Mouse (Mus musculus) layer of hippocampus, adult 2 months (tissue): ENCODE results near the gene Sgms1. TPM values are rescaled to one million over a fixed set of nuclear protein-coding genes. Genes with fewer than 3 reads are reported as not detected.
"Not testable (repeated sequence)": the region's sequence is repeated elsewhere in the genome, so short reads cannot be mapped to it uniquely, and the experiment has no call there.

Experiments used
- DNase-seq, 2 experiments: peaks; one replicate each; pipeline ENCODE4 v3.0.0; 2022; ENCODE audit warnings: low spot score in 2 of 2
- H3K27ac ChIP-seq: fragments of 200-600 bp; 2 replicates; pipeline ENCODE4 v1.8.1; 2022
- H3K4me3 ChIP-seq: fragments of 200-600 bp; 2 replicates; pipeline ENCODE4 v1.8.1; 2022; ENCODE audit warnings: mild to moderate bottlenecking
- CTCF ChIP-seq: fragments of 200-600 bp; conservative IDR thresholded peaks from 2 replicates; pipeline ENCODE4 v1.8.1; 2022; ENCODE audit warnings: antibody characterized with exemption, mild to moderate bottlenecking, moderate library complexity
- total RNA-seq, 2 experiments: library from RNA; stranded (reverse); gene quantifications; 2 replicates each; pipeline ENCODE4 v1.2.3; 2021

Sgms1 gene
- total RNA-seq, 2 experiments from 2014 or later = 53.9 to 59.6 TPM

- no peak for DNase-seq
- no peak overlapping the region for H3K4me3 ChIP-seq
- H3K27ac ChIP-seq = no peak overlapping the region
- no peak for TF ChIP-seq CTCF
Measured at GRCm38 (mm10) chr19:32325100-32325768, 64.3 kb downstream of the Sgms1 start.

DNA sequence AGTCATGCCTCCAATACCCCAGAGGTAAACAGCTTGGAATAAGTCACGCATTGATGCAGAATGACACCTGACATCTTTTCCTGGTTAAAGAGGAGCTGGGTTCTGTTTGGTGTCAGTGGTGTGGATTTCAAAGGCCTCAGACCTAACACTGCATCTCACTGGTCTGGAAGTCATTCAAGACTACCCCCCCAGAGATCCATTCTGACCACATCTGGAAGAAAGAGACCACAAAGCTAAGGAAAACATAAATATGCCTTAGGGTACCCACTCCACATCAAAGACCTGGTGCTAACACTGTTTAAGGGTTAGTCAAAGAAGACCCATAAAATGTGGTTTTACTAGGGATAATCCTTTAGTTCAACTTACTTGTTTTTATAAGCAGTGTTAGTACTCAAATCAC is 65.0 kb downstream of the Sgms1 start:
- Histone ChIP-seq H3K4me3 (no peak overlapping the region), H3K27ac (no peak overlapping the region)
- no peak for DNase-seq
- no peak for TF ChIP-seq CTCF

DNA sequence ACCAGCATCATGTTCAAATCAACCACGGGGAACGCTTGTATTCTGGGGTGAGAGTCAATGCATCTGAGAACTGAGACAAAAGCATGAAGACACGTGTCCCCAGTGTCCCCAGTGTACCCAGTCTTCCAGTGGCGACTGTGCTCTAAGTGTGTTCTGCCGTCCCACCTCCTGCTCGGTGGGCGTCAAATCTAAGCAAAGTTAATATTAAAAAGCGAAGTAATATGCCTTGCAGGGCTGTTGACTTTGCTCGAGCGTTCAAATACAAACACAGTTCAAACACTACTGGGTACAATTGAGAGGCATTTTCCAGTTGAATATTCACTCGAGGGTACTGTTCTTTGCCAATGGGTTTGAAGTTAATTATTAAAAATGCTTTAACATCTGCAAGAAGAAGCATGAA is 66.4 kb downstream of the Sgms1 start:
- TF ChIP-seq CTCF = no peak
- DNase-seq = no peak
- Histone ChIP-seq H3K27ac (peak overlapping the region; percentile 3; the same call in 1 of the 2 replicates), H3K4me3 (no peak overlapping the region)

DNA sequence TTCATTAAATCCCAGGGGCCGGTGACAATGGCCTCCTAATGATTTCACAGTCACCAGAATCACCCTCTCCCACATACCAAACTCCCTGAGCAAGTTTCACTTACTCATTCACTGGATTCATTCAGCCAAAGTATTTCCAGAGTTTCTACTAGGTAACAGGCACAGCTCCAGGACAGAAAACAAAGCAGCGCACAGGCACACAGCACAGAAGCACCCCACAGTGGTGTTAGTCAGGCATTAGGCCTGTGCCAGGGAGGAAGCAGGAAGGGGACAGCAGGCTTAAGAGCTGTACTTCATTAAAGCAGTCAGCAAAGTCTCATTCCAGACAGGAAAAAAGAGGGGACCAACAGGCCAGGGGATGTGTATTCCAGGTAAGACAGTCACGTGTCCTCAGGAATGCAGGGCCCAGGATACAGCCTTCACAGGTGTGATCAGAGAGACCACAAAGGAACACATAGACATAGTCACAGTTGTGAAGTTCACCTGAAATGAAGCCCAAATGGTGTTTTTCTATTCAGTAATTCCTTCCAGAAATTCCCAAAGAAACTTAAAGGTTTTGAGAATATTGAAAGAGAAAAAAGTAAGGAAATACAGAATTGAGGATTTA is 67.0 kb downstream of the Sgms1 start:
- DNase-seq = peak; percentile 42 to 65
- peak overlapping the region; percentile 3; the same call in 1 of the 2 replicates for H3K27ac ChIP-seq
- no peak overlapping the region for H3K4me3 ChIP-seq
- peak; percentile 55 for TF ChIP-seq CTCF

- H3K4me3 ChIP-seq = no peak overlapping the region
- peak overlapping the region; percentile 1; the same call in 1 of the 2 replicates for H3K27ac ChIP-seq
- DNase-seq = peak in 1 of 2 experiments; percentile 34
- peak; percentile 73 for TF ChIP-seq CTCF
Measured at GRCm38 (mm10) chr19:32320366-32320666, 69.2 kb downstream of the Sgms1 start.

- no peak for TF ChIP-seq CTCF
- DNase-seq = no peak
- Histone ChIP-seq H3K4me3 (no peak overlapping the region), H3K27ac (peak overlapping the region; percentile 1; the same call in 1 of the 2 replicates)
Measured at GRCm38 (mm10) chr19:32319531-32320365, 69.8 kb downstream of the Sgms1 start.

- no peak overlapping the region for H3K27ac ChIP-seq
- H3K4me3 ChIP-seq = no peak overlapping the region
- DNase-seq = no peak
- no peak for TF ChIP-seq CTCF
Measured at GRCm38 (mm10) chr19:32319057-32319456, 70.5 kb downstream of the Sgms1 start.

- H3K27ac ChIP-seq, DNase-seq: not testable (repeated sequence)
Measured at GRCm38 (mm10) chr19:32317347-32317746, 72.2 kb downstream of the Sgms1 start.

GRCm38 (mm10) chr19:32313304-32313703 is 76.2 kb downstream of the Sgms1 start:
- TF ChIP-seq CTCF = 0 out of 2 replicates have a peak, but pooled peaks have one; percentile 8
- no peak for DNase-seq
- H3K4me3 ChIP-seq = no peak overlapping the region
- peak overlapping the region; percentile 33; the same call in 1 of the 2 replicates for H3K27ac ChIP-seq

More at GRCm38 (mm10) chr19:32317347-32317746, 72.2 kb downstream of the Sgms1 start:
- not testable (repeated sequence) for H3K4me3 ChIP-seq

DNA sequence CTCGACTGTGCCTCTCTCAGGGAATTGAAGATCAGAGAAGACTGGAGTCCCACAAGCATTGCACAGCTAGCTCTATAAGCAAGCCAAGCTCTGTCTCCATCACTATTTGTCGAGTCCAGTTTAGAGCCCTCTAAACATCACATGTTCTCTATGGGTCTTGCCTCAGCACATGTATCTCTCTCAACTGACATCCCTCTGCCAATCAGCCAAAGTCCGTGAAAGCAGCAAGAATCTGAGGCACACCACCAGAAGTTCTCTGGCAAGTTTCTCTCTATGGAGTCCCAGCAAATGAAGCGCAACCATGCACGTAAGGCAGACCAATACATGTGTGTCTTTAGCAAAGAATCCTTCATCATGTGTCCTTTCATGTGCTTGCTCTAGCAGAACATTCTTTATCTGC is 77.8 kb downstream of the Sgms1 start:
- Histone ChIP-seq H3K27ac (no peak overlapping the region), H3K4me3 (no peak overlapping the region)
- DNase-seq = no peak
- TF ChIP-seq CTCF = no peak

DNA sequence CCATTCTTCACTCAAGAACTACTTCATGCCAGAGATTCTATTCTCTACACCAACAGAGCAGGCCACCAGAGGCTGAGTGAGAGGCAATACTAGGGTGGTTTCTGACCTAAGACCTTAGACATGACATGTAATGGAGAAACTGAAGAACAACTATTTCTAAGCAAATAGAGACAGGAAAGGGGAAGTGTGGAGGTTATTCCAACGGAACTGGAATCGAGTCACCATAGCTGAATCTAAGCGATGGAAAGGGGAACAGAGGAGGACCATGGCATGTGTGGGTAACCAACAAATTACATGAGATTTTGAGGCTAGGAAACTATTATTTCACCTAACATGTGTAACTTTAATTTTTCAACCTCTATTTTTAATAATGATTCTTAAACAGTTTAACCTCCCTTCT is 78.5 kb downstream of the Sgms1 start:
- TF ChIP-seq CTCF = no peak
- DNase-seq = no peak
- H3K4me3 ChIP-seq = no peak overlapping the region
- no peak overlapping the region for H3K27ac ChIP-seq

DNA sequence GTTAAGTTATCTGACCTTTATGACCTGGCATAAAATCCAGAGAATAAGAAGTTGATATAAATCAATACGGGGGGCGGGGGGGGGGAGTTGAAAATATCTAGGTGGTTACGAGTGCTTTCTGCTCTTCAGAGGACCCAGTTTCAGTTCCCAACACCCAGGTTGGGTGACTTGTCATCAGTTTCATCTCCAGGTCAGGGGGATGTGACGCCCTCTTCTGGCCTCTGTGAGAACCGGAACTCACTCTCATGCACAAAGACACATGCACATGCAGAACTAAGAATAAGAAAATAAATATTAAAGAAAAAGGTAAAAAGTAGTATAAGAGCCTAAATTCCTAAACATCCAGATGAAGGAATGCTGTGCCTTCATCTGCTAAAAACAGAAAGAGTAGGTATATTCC is 79.0 kb downstream of the Sgms1 start:
- Histone ChIP-seq H3K4me3 (no peak overlapping the region), H3K27ac (no peak overlapping the region)
- TF ChIP-seq CTCF = 0 out of 2 replicates have a peak, but pooled peaks have one; percentile 17
- no peak for DNase-seq

DNA sequence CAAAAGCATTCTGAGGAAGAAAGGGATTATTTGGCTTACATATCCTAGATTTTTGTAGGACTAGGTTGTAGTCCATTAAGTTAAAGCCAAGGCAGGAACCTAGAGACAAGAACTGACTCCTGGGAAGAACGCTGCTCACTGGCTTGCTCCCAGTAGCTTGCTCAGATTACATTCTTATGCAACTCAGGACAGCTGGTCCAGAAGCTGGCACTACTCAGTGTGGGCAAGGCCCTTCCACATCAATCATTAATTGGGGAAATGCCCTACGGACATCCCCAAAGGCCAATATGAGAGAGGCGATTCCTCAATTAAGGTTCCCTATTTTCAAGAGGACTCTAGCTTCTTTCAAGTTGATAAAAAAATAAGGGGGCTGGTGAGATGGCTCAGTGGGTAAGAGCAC is 80.2 kb downstream of the Sgms1 start:
- Histone ChIP-seq H3K27ac (peak overlapping the region; percentile 8; the same call in 1 of the 2 replicates), H3K4me3 (no peak overlapping the region)
- DNase-seq = no peak
- no peak for TF ChIP-seq CTCF

DNA sequence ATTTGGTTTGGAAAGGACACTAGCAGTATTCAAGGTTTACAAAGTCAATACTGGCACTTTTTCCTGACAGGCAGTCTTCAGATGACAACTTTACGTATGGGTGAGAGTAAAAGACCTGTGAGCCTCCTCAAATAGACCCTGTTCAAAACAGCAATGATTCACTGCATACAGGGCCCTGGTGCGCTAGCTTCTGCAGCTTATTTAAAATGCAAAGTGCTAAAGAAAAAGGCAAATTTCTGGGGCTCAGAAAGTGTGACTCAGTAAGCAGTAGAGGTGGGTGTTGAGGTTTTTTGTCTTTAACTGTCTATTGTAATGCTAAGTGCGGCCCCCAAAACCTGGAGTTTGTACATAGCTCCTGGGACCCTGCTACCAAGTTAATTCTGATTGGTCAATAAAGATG is 81.2 kb downstream of the Sgms1 start:
- no peak overlapping the region for H3K4me3 ChIP-seq
- no peak for DNase-seq
- no peak for TF ChIP-seq CTCF
- H3K27ac ChIP-seq = no peak overlapping the region
